Comparison of ENCODE assay signal across 8 mouse cellular contexts in the genomic region with DNA sequence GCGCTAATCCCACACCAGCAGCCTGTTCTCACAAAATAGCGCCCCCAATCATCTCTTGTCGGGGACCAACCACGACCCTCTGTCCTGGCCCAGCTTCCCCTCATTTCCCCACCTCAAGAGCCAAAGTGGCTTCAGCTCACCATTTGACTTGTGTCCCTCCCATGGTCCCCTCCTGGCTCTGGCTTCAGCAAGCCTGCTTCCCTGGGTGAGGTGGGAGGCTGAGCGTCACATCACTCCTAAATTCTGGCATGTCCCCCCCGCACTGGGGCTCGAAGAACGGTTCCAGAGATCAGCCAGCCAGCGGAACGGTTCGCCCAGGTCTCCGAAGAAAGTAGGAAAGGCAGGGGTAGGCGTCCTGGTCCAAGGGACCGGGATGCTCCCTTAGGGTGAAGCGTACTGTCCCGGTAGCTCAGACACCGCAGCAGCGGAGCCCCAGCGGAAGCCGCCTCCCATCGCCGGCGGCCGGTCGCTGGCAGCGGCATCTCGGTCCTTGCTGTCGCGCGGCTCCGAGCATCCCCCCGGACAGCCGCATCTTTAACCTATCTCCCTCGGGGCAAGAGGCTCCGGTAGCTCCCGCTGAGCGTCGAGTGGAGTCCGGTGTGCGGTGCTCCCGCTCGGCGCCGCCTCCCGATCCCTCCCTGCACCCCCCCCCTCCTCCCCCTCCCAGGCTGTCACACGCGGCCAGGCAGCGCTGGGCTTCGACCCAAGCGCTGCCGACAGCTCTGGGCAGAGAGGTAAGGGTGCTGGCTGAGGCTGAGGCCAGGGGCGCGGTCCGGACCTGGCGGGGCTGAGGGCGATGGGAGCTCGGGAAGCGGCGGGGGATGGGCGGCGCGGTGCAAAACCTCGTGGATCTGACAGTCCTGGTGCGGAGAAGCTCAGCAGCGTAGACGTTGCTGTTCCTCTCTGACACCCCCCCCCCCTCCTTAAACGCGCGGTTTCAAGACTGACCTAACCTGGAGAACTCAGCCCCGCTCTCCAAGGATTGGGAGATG. TPM values are rescaled to one million over a fixed set of nuclear protein-coding genes. Genes with fewer than 3 reads are reported as not detected.
DNase-seq lines count a peak whose midpoint lies in the region; ATAC-seq lines count a peak whose summit lies in the region.

No protein-coding gene starts in this region.

- peaks cover 22% of the 10 kb centered on the region for H3K4me1 ChIP-seq in forebrain, embryonic 15.5 days
- peaks cover 35% of the 10 kb centered on the region for H3K4me1 ChIP-seq in hindbrain, embryonic 13.5 days (replicated peaks)

- DNase-seq in ES-CJ7 (ENCODE audit: low read depth, low spot score), result peak; percentile 10
- peak; percentile 41 to 66 for DNase-seq in left cerebral cortex, adult 18-20 months (ENCODE audit: low spot score in 2 of 2)
- DNase-seq in lung, postnatal 25 days (ENCODE audit: low spot score), result peak; percentile 32
- peak; percentile 54 for DNase-seq in right cerebral cortex, adult 18-20 months
- no peak for DNase-seq in ovary, postnatal 14 days (ENCODE audit: low spot score)

- H3K27me3 ChIP-seq in forebrain, embryonic 15.5 days, result no peaks in the 10 kb centered on the region
- peaks cover 16% of the 10 kb centered on the region for H3K27me3 ChIP-seq in hindbrain, embryonic 13.5 days

- WGBS in forebrain, embryonic 15.5 days, result under 1% methylated on average over 70 of the region's 70 CpGs
- WGBS in hindbrain, embryonic 13.5 days, result under 1% methylated on average over 69 of the region's 70 CpGs

- peak overlapping the region; percentile 92 for H3K4me2 ChIP-seq in forebrain, embryonic 15.5 days (replicated peaks)
- peak overlapping the region; percentile 93 for H3K4me2 ChIP-seq in hindbrain, embryonic 13.5 days

- peak overlapping the region; percentile 77 for H3K9ac ChIP-seq in forebrain, embryonic 15.5 days (replicated peaks)
- H3K9ac ChIP-seq in hindbrain, embryonic 13.5 days, result peak overlapping the region; percentile 82

- peak overlapping the region; percentile 74 for H3K27ac ChIP-seq in forebrain, embryonic 15.5 days (replicated peaks)
- peak overlapping the region; percentile 73 for H3K27ac ChIP-seq in hindbrain, embryonic 13.5 days

- H3K4me3 ChIP-seq in forebrain, embryonic 15.5 days, result peak overlapping the region; percentile 57
- H3K4me3 ChIP-seq in hindbrain, embryonic 13.5 days, result peak overlapping the region; percentile 62

- ATAC-seq in cerebellum, adult (ENCODE audit: insufficient number of reproducible peaks, low FRiP score, low TSS enrichment), result peak; percentile 37
- peak; percentile 57 for ATAC-seq in forebrain, embryonic 15.5 days (replicated peaks)
- peak; percentile 60 for ATAC-seq in hindbrain, embryonic 13.5 days (ENCODE audit: low FRiP score)

- no peaks in the 10 kb centered on the region for H3K9me3 ChIP-seq in forebrain, embryonic 15.5 days
- H3K9me3 ChIP-seq in hindbrain, embryonic 13.5 days, result no peaks in the 10 kb centered on the region

- 0 out of 2 replicates have a peak, but pooled peaks cover 9% of the 10 kb centered on the region for H3K36me3 ChIP-seq in forebrain, embryonic 15.5 days
- H3K36me3 ChIP-seq in hindbrain, embryonic 13.5 days, result peaks cover 39% of the 10 kb centered on the region

RNA-seq across cellular contexts. Expression of a gene that starts 39.1 kb away (rescaled TPM):
- polyA plus RNA-seq in forebrain, embryonic 15.5 days (2015; fragmentation: Nextera tagmentation; extraction: Ambion mirVana), result 41.4 and 43.9 TPM in 2 replicates
- 45.0 and 46.3 TPM in 2 replicates for polyA plus RNA-seq in hindbrain, embryonic 13.5 days (2015; fragmentation: Nextera tagmentation; extraction: Ambion mirVana)
- total RNA-seq in left cerebral cortex, adult 18-20 months (2021), result 100 to 1,000 TPM; 107 to 121 TPM

RNA-seq across cellular contexts. Expression of a gene that starts 40.6 kb away (rescaled TPM):
- polyA plus RNA-seq in forebrain, embryonic 15.5 days (2015; fragmentation: Nextera tagmentation; extraction: Ambion mirVana), result 24.7 and 26.9 TPM in 2 replicates
- polyA plus RNA-seq in hindbrain, embryonic 13.5 days (2015; fragmentation: Nextera tagmentation; extraction: Ambion mirVana), result 35.0 and 36.4 TPM in 2 replicates
- 10 to 100 TPM; 67.9 to 79.3 TPM for total RNA-seq in left cerebral cortex, adult 18-20 months (2021)

RNA-seq across cellular contexts. Expression of a gene that starts 47.6 kb away (rescaled TPM):
- 1.4 and 1.5 TPM in 2 replicates for polyA plus RNA-seq in forebrain, embryonic 15.5 days (2015; fragmentation: Nextera tagmentation; extraction: Ambion mirVana)
- polyA plus RNA-seq in hindbrain, embryonic 13.5 days (2015; fragmentation: Nextera tagmentation; extraction: Ambion mirVana), result 1.1 and 1.9 TPM in 2 replicates
- 1 to 10 TPM; 2.7 to 3.1 TPM for total RNA-seq in left cerebral cortex, adult 18-20 months (2021)

RNA-seq across cellular contexts. Expression of a gene that starts 52.4 kb away (rescaled TPM):
- 13.1 and 14.1 TPM in 2 replicates for polyA plus RNA-seq in forebrain, embryonic 15.5 days (2015; fragmentation: Nextera tagmentation; extraction: Ambion mirVana)
- polyA plus RNA-seq in hindbrain, embryonic 13.5 days (2015; fragmentation: Nextera tagmentation; extraction: Ambion mirVana), result 10.7 and 11.3 TPM in 2 replicates
- 100 to 1,000 TPM; 122 to 161 TPM for total RNA-seq in left cerebral cortex, adult 18-20 months (2021)

RNA-seq across cellular contexts. Expression of a gene that starts 53.4 kb away (rescaled TPM):
- 1.4 TPM in 1 of 2 replicates, not detected in the other for polyA plus RNA-seq in forebrain, embryonic 15.5 days (2015; fragmentation: Nextera tagmentation; extraction: Ambion mirVana)
- 1.3 and 1.7 TPM in 2 replicates for polyA plus RNA-seq in hindbrain, embryonic 13.5 days (2015; fragmentation: Nextera tagmentation; extraction: Ambion mirVana)
- 1 to 10 TPM; 2.4 to 2.6 TPM for total RNA-seq in left cerebral cortex, adult 18-20 months (2021)
